Mouse (Mus musculus) lung, adult 2 months (tissue): ENCODE data around the gene Bri3bp. TPM values are rescaled to one million over a fixed set of nuclear protein-coding genes. Genes with fewer than 3 reads are reported as not detected.
A peak's percentile ranks its signal among the peaks of the same experiment; 100 is the strongest.

Source experiments
- DNase-seq: peaks from one replicate; pipeline ENCODE4 v3.0.0; 2022
- H3K4me1 ChIP-seq: fragments of 200-500 bp; 2 replicates; pipeline ENCODE4 v1.6.1; 2011; ENCODE audit warnings: low read length; ENCODE audit not compliant: control insufficient read depth, insufficient read depth
- H3K4me3 ChIP-seq: fragments of 200-500 bp; replicated peaks from 2 replicates; pipeline ENCODE3; 2011; ENCODE audit warnings: low read depth, mild to moderate bottlenecking, control low read depth, low read length; ENCODE audit errors: extremely low read depth
- CTCF ChIP-seq: fragments of 200-500 bp; IDR thresholded peaks from 2 replicates; pipeline ENCODE4 v1.5.1; 2011; ENCODE audit warnings: mild to moderate bottlenecking, low read length, control low read depth; ENCODE audit not compliant: insufficient read depth
- POLR2A ChIP-seq: fragments of 200-500 bp; IDR thresholded peaks from 2 replicates; pipeline ENCODE4 v1.6.1; 2011; ENCODE audit warnings: low read depth, mild to moderate bottlenecking, control low read depth, low read length, borderline replicate concordance; ENCODE audit errors: extremely low read depth
- WGBS: fragments of 180-500 bp; shearing (Covaris S2); methylation state at CpG from one replicate; pipeline ENCODE4 v1.1.7; 2018; 5-methylcytosine and 5-hydroxymethylcytosine counted together
- polyA plus RNA-seq: library from polyadenylated mRNA; depleted of rRNA; stranded (reverse); fragments of >200 nt; gene quantifications from 2 replicates; pipeline ENCODE4 v1.2.3, GENCODE M21; 2012

The Bri3bp gene
- polyA plus RNA-seq, 1 experiment, result 8.2 TPM

DNA sequence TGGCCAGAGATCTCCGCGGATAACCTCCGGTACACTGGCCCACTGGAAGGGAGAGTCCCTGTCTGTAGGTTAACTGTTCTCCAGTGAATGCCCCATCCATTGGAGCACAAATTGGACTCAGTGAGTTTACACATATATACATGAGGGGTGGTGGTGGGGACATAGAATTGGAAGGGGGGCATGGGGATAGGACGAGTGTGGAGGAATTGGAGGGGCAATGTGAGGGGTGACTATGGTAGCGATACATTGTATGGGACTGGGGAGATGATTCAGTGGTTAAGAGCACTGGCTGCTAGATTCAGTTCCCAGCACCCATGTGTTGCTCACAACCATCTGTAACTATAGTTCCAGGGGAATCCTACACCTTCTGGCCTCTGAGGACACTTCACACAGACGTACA lies 38.4 kb upstream of the Bri3bp start:
- no peak for DNase-seq
- Histone ChIP-seq H3K4me1 (no peaks in the 10 kb centered on the region), H3K4me3 (no peak overlapping the region)
- WGBS, result 79% methylated on average over 6 of the region's 6 CpGs
- TF ChIP-seq CTCF (no peak), POLR2A (no peak)

DNA sequence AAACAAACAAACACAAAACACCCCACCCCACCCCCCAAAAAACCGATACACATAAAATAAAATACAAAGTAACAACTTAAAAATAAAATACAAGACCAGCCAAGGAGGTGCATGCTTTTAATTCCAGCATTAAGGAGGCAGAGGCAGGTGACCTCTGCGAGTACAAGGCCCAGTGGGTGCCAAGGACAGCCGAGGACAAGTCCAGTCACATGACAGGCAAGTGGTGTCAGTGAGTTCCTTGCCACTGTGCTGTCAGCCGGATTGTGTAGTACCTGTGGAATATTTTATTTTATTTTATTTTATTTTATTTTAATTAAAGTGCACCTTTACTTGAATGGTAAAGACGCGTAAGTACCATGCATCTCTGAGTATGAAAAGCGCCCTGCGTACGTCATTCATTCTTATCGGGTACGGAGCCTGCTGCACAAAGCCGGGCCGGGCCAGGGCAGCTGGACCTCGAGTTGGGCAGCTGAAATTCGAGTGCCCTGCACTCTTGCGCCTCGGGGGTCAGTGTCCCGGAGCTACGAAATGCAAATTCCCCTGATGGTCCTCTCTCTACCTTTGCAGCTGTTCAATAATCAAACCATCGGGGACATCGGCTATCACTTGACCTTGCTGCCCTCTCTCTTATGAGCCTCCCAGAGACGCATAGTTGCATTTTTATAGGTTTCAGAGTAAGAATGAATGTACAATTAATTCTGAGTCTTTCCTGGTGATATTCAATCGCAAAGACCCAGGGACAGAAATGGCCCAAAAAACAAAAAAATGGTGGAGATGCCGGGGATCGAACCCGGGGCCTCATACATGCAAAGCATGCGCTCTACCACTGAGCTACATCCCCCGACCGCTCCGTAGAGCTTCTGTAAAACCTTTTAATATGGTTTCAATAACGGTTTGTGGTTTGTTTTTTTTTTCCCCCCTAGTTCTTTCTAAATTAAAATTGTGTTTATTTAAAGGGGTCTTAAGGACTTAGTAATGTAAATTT lies 37.6 kb upstream of the Bri3bp start:
- DNase-seq, result peak; percentile 59
- no peak for TF ChIP-seq CTCF
- TF ChIP-seq POLR2A, result no peak
- no peak overlapping the region for H3K4me3 ChIP-seq
- no peaks in the 10 kb centered on the region for H3K4me1 ChIP-seq
- 28% methylated on average over 31 of the region's 31 CpGs for WGBS

DNA sequence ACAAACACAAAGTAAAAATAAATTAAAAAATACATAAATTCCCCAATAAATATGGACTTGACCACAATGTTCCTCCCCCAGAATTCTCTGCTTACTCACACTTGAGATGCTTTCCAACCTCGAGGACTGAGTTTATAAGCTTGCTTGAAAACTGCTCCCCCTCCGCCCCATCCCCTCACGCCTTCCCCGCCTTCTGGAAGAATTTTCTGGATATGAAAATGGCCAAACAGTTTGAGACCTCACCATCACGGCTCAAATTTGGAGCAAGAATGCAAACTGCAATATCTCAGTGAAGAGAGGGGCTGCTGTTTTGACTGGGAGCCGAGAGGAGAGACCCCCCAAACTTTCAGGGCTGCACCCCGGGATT lies 36.8 kb upstream of the Bri3bp start:
- H3K4me3 ChIP-seq, result peak overlapping the region; percentile 57
- no peaks in the 10 kb centered on the region for H3K4me1 ChIP-seq
- WGBS, result 3% methylated on average over 7 of the region's 7 CpGs
- DNase-seq, result no peak
- TF ChIP-seq CTCF (no peak), POLR2A (no peak)

GRCm38 (mm10) chr5:125404903-125405545 lies 36.3 kb upstream of the Bri3bp start:
- WGBS, result under 1% methylated on average over 28 of the region's 28 CpGs
- peak; percentile 70 for DNase-seq
- H3K4me3 ChIP-seq, result peak overlapping the region; percentile 57
- TF ChIP-seq CTCF (no peak), POLR2A (peak; percentile 23; the same call in 1 of the 2 replicates)
- no peaks in the 10 kb centered on the region for H3K4me1 ChIP-seq

DNA sequence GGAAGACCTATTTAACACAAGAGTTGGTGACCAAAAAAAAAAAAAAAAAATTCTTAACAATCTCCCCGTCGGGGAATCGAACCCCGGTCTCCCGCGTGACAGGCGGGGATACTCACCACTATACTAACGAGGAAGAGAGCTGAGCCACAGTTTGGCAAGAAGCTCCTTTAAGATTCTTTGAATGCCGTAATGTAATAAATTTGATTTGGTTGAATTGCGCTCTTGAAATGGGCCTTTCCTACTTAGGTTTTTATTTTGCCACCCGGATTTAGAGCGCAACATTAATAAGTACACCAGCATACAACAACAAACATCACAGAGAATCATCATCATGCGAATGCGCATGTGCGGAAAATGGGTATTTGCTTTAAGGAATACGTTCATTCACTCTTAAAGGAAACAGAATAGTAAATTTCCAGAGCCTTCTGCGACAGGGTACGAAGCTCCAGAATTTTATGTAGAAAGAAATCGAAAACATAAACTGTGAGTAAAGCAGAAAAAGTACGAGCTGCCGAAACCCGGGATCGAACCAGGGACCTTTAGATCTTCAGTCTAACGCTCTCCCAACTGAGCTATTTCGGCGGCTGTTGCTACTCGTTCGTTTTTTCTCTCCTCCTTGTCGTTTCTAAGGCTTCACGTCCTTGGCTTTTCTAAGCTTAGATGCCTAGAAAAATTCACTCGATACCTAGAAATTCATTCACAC lies 35.7 kb upstream of the Bri3bp start:
- H3K4me3 ChIP-seq, result peak overlapping the region; percentile 57
- TF ChIP-seq POLR2A (no peak), CTCF (no peak)
- peak; percentile 84 for DNase-seq
- WGBS, result under 1% methylated on average over 31 of the region's 31 CpGs
- no peaks in the 10 kb centered on the region for H3K4me1 ChIP-seq

- 5% methylated on average over 20 of the region's 20 CpGs for WGBS
Measured at GRCm38 (mm10) chr5:125406322-125407016, 34.9 kb upstream of the Bri3bp start.

GRCm38 (mm10) chr5:125407020-125407830 lies 34.1 kb upstream of the Bri3bp start:
- H3K4me3 ChIP-seq, result no peak overlapping the region
- TF ChIP-seq CTCF (no peak), POLR2A (no peak)
- H3K4me1 ChIP-seq, result no peaks in the 10 kb centered on the region
- 58% methylated on average over 13 of the region's 13 CpGs for WGBS
- no peak for DNase-seq

More at GRCm38 (mm10) chr5:125406322-125407016, 34.9 kb upstream of the Bri3bp start:
- TF ChIP-seq POLR2A (peak; percentile 66; the same call in 1 of the 2 replicates), CTCF (no peak)
- peak; percentile 85 for DNase-seq
- Histone ChIP-seq H3K4me3 (peak overlapping the region; percentile 57), H3K4me1 (no peaks in the 10 kb centered on the region)

DNA sequence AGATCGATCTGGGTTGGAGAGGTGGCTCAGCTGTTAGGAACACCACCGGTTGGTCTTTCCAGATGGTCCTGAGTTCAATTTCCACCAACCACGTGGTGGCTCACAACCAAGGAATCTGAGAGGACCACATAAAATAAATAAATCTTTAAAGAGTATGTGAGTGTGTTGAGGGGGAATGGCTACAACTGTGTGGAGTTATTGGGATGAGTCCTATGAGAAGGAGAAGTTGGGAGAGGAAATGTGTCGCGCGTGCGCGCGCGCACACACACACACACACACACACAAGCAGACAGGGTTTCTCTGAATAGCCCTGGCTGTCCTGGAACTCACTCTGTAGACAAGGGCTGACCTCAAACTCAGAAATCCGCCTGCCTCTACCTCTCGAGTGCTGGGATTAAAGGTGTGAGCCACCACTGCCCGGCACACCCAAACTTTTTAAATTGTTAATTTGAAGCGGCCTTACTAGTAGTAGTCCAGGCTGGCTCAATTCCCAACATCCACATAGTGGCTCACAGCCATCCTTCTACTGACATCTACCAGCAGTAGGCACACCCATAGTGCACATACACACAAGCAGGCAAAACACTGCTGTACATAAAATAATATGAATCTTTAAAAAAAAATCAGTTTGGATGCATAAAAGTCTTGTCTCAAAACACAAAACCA lies 33.3 kb upstream of the Bri3bp start:
- no peaks in the 10 kb centered on the region for H3K4me1 ChIP-seq
- WGBS, result 75% methylated on average over 14 of the region's 14 CpGs
- DNase-seq, result no peak
- no peak overlapping the region for H3K4me3 ChIP-seq
- TF ChIP-seq POLR2A, result no peak
- no peak for TF ChIP-seq CTCF
